Mouse (Mus musculus) olfactory bulb, adult 2 months (tissue): Measurements from ENCODE around the gene Slc30a1.

ENCODE experiments used
- CTCF ChIP-seq: fragments of 200-500 bp; IDR thresholded peaks from 2 replicates; pipeline ENCODE4 v1.5.1; 2012; ENCODE audit warnings: low read depth, mild to moderate bottlenecking, low read length, moderate library complexity; ENCODE audit not compliant: insufficient read depth
- POLR2A ChIP-seq: fragments of 200-500 bp; IDR thresholded peaks from 2 replicates; pipeline ENCODE4 v1.6.1; 2012; ENCODE audit warnings: mild to moderate bottlenecking, low read depth, low read length, moderate library complexity; ENCODE audit not compliant: insufficient read depth

- no peak for TF ChIP-seq CTCF
- TF ChIP-seq POLR2A: no peak
These were observed 54.4 kb downstream of the Slc30a1 start for GRCm38 (mm10) chr1:191960946-191961345.
